Mouse (Mus musculus) cerebellum, postnatal 36 days (tissue): ENCODE measurements around the gene Hes2.

Experiments used
- DNase-seq, 2 experiments: peaks; one replicate each; pipeline ENCODE4 v3.0.0; 2021 to 2022; ENCODE audit warnings: mixed read lengths in 2 of 2

The Hes2 gene

GRCm38 (mm10) chr4:152158585-152159284, at the start of gene Hes2:
Gene Hes2 (plus strand): TSS chr4:152158867.
- DNase-seq, result no peak

GRCm38 (mm10) chr4:152109509-152109908, 49.2 kb upstream of the Hes2 start:
- no peak for DNase-seq

- DNase-seq, result no peak
Measured at GRCm38 (mm10) chr4:152110689-152111088, 48.0 kb upstream of the Hes2 start.

GRCm38 (mm10) chr4:152112329-152112728, 46.3 kb upstream of the Hes2 start:
- no peak for DNase-seq

- DNase-seq, result no peak
Measured at GRCm38 (mm10) chr4:152114080-152114479, 44.6 kb upstream of the Hes2 start.

- DNase-seq, result no peak
Measured at GRCm38 (mm10) chr4:152115921-152116612, 42.6 kb upstream of the Hes2 start, which contains the start of gene Tnfrsf25. Gene Tnfrsf25 (plus strand): TSS chr4:152115934.

- DNase-seq, result no peak
Measured at GRCm38 (mm10) chr4:152117538-152117937, 41.1 kb upstream of the Hes2 start.

GRCm38 (mm10) chr4:152119396-152120292, 39.0 kb upstream of the Hes2 start:
- no peak for DNase-seq

- no peak for DNase-seq
Measured at GRCm38 (mm10) chr4:152120311-152121182, 38.1 kb upstream of the Hes2 start.

GRCm38 (mm10) chr4:152121183-152121505, 37.5 kb upstream of the Hes2 start:
- no peak for DNase-seq

GRCm38 (mm10) chr4:152124361-152124961, 34.2 kb upstream of the Hes2 start:
- DNase-seq, result no peak

GRCm38 (mm10) chr4:152125161-152126025, 33.3 kb upstream of the Hes2 start:
- peak; percentile 46 to 53 for DNase-seq

- no peak for DNase-seq
Measured at GRCm38 (mm10) chr4:152126026-152126920, 32.4 kb upstream of the Hes2 start.

GRCm38 (mm10) chr4:152127884-152128283, 30.8 kb upstream of the Hes2 start:
- DNase-seq, result no peak

- no peak for DNase-seq
Measured at GRCm38 (mm10) chr4:152128784-152129183, 29.9 kb upstream of the Hes2 start.

GRCm38 (mm10) chr4:152129395-152129930, 29.2 kb upstream of the Hes2 start:
- no peak for DNase-seq

- DNase-seq, result peak in 1 of 2 experiments; percentile 31
Measured at GRCm38 (mm10) chr4:152130771-152131653, 27.7 kb upstream of the Hes2 start.
